Mouse (Mus musculus) large intestine, adult 2 months (tissue): Measurements from ENCODE around the gene Sh3kbp1. TPM values are rescaled to one million over a fixed set of nuclear protein-coding genes. Genes with fewer than 3 reads are reported as not detected.

ENCODE experiments used
- DNase-seq: peaks from one replicate; pipeline ENCODE4 v3.0.0-alpha.2; 2012; ENCODE audit warnings: low read depth, low spot score
- WGBS: fragments of 180-500 bp; shearing (Covaris S2); methylation state at CpG from one replicate; pipeline ENCODE4 v1.1.7; 2018; 5-methylcytosine and 5-hydroxymethylcytosine counted together
- polyA plus RNA-seq: library from polyadenylated mRNA; depleted of rRNA; stranded (reverse); fragments of >200 nt; gene quantifications from 2 replicates; pipeline ENCODE4 v1.2.3, GENCODE M21; 2012

Gene Sh3kbp1
- polyA plus RNA-seq, 1 experiment, result 6.9 TPM

- WGBS, result 42% methylated on average over 2 of the region's 2 CpGs
- no peak for DNase-seq
Measured at GRCm38 (mm10) chrX:159676242-159676641, 49.2 kb downstream of the Sh3kbp1 start.

- DNase-seq, result no peak
- 64% methylated on average over 4 of the region's 4 CpGs for WGBS
Measured at GRCm38 (mm10) chrX:159677585-159678319, 50.7 kb downstream of the Sh3kbp1 start.

GRCm38 (mm10) chrX:159678320-159678835, 51.3 kb downstream of the Sh3kbp1 start:
- no peak for DNase-seq
- WGBS, result 77% methylated on average over 5 of the region's 5 CpGs

- 41% methylated on average over 1 of the region's 1 CpGs for WGBS
- no peak for DNase-seq
Measured at GRCm38 (mm10) chrX:159685521-159685920, 58.4 kb downstream of the Sh3kbp1 start.

GRCm38 (mm10) chrX:159686850-159687249, 59.8 kb downstream of the Sh3kbp1 start:
- WGBS, result 77% methylated on average over 4 of the region's 4 CpGs
- no peak for DNase-seq

GRCm38 (mm10) chrX:159688698-159689097, 61.6 kb downstream of the Sh3kbp1 start:
- no peak for DNase-seq
- 89% methylated on average over 5 of the region's 5 CpGs for WGBS

GRCm38 (mm10) chrX:159689785-159690416, 62.8 kb downstream of the Sh3kbp1 start:
- WGBS, result 65% methylated on average over 10 of the region's 10 CpGs
- no peak for DNase-seq

GRCm38 (mm10) chrX:159693126-159693525, 66.1 kb downstream of the Sh3kbp1 start:
- WGBS, result 51% methylated on average over 5 of the region's 5 CpGs
- no peak for DNase-seq

- whole genome bisulfite sequencing, result 60% methylated on average over 2 of the region's 2 CpGs
- no peak for DNase-seq
Measured at GRCm38 (mm10) chrX:159696545-159696944, 69.5 kb downstream of the Sh3kbp1 start.

GRCm38 (mm10) chrX:159697030-159697454, 70.0 kb downstream of the Sh3kbp1 start:
- DNase-seq, result no peak
- 41% methylated on average over 4 of the region's 4 CpGs for WGBS

- no peak for DNase-seq
- 86% methylated on average over 2 of the region's 2 CpGs for WGBS
Measured at GRCm38 (mm10) chrX:159702850-159703249, 75.8 kb downstream of the Sh3kbp1 start.

- DNase-seq, result no peak
- WGBS, result 28% methylated on average over 4 of the region's 4 CpGs
Measured at GRCm38 (mm10) chrX:159704381-159705004, 77.4 kb downstream of the Sh3kbp1 start.

GRCm38 (mm10) chrX:159705412-159705811, 78.3 kb downstream of the Sh3kbp1 start:
- 46% methylated on average over 2 of the region's 2 CpGs for whole genome bisulfite sequencing
- no peak for DNase-seq

GRCm38 (mm10) chrX:159708076-159708830, 81.2 kb downstream of the Sh3kbp1 start:
- DNase-seq, result no peak
- WGBS, result 47% methylated on average over 8 of the region's 8 CpGs

- no peak for DNase-seq
- 90% methylated on average over 6 of the region's 6 CpGs for WGBS
Measured at GRCm38 (mm10) chrX:159709296-159709695, 82.2 kb downstream of the Sh3kbp1 start.

GRCm38 (mm10) chrX:159711070-159712029, 84.3 kb downstream of the Sh3kbp1 start:
- WGBS, result 82% methylated on average over 13 of the region's 13 CpGs
- no peak for DNase-seq

- DNase-seq, result no peak
- WGBS, result 87% methylated on average over 2 of the region's 2 CpGs
Measured at GRCm38 (mm10) chrX:159713191-159713590, 86.1 kb downstream of the Sh3kbp1 start.

- 74% methylated on average over 1 of the region's 1 CpGs for WGBS
Measured at GRCm38 (mm10) chrX:159721390-159721789, 94.3 kb downstream of the Sh3kbp1 start.

GRCm38 (mm10) chrX:159731421-159731820, 104.3 kb downstream of the Sh3kbp1 start:
- no peak for DNase-seq
- 77% methylated on average over 3 of the region's 3 CpGs for WGBS

More at GRCm38 (mm10) chrX:159721390-159721789, 94.3 kb downstream of the Sh3kbp1 start:
- DNase-seq, result no peak
